Mouse (Mus musculus): Measurements from ENCODE around the gene Nmt2.

- TF ChIP-seq POLR2A (IDR thresholded peaks at IDR 0.05; ENCODE audit: borderline replicate concordance, low read depth, low read length), result no peak
- no peak for TF ChIP-seq CTCF (IDR thresholded peaks at IDR 0.05; ENCODE audit: low read depth, low read length)
Observed at GRCm38 (mm10) chr2:3324381-3325130, 40.5 kb downstream of the Nmt2 start.
